17 mouse cellular contexts compared by ENCODE assay signal in genomic region chr16:44560214-44560613, GRCm38 (mm10).
"Had no signal": no experiment of that assay in that cellular context is flagged by ENCODE, and none has a peak within 500 bp of the region (broad histone marks: within the 10 kb centered on the region; RNA-seq: fewer than 3 reads in every experiment).

No protein-coding gene starts in this region.

- H3K27ac ChIP-seq: layer of hippocampus, adult 2 months; liver, embryonic 13.5 days; lung, embryonic 15.5 days; macrophage; neural tube, embryonic 12.5 days had no signal

- H3K36me3 ChIP-seq: liver, embryonic 13.5 days; lung, embryonic 15.5 days; neural tube, embryonic 12.5 days had no signal

- ATAC-seq: liver, postnatal 0 days had no signal

- H3K27me3 ChIP-seq: lung, embryonic 15.5 days; neural tube, embryonic 12.5 days had no signal

- H3K4me1 ChIP-seq: liver, embryonic 13.5 days had no signal

- H3K4me2 ChIP-seq: liver, embryonic 13.5 days; lung, embryonic 15.5 days had no signal

- H3K9me3 ChIP-seq: liver, embryonic 13.5 days; lung, embryonic 15.5 days; megakaryocyte, embryonic 14.5 days; neural tube, embryonic 12.5 days had no signal

- DNase-seq: kidney, adult 11 months; kidney, adult 9 months; kidney, postnatal 10 days; kidney, postnatal 4 days; liver; liver, embryonic 13.5 days; liver, postnatal 0 days; lung, postnatal 14 days; right cerebral cortex, postnatal 4 days; spleen, adult 18-20 months; thymus, adult 2 months; thymus, postnatal 25 days had no signal

- H3K9ac ChIP-seq: liver, embryonic 13.5 days; liver, postnatal 0 days; lung, embryonic 15.5 days; neural tube, embryonic 12.5 days had no signal

- H3K4me3 ChIP-seq: layer of hippocampus, adult 2 months; liver, embryonic 13.5 days; lung, embryonic 15.5 days; megakaryocyte, embryonic 14.5 days; neural tube, embryonic 12.5 days had no signal
